Mouse (Mus musculus): ENCODE data around the gene Tcf3. TPM values are rescaled to one million over a fixed set of nuclear protein-coding genes. Genes with fewer than 3 reads are reported as not detected.
A peak's percentile ranks its signal among the peaks of the same experiment; 100 is the strongest.

Gene Tcf3
- total RNA-seq (2017) = 81.3 and 86.5 TPM in 2 replicates

DNA sequence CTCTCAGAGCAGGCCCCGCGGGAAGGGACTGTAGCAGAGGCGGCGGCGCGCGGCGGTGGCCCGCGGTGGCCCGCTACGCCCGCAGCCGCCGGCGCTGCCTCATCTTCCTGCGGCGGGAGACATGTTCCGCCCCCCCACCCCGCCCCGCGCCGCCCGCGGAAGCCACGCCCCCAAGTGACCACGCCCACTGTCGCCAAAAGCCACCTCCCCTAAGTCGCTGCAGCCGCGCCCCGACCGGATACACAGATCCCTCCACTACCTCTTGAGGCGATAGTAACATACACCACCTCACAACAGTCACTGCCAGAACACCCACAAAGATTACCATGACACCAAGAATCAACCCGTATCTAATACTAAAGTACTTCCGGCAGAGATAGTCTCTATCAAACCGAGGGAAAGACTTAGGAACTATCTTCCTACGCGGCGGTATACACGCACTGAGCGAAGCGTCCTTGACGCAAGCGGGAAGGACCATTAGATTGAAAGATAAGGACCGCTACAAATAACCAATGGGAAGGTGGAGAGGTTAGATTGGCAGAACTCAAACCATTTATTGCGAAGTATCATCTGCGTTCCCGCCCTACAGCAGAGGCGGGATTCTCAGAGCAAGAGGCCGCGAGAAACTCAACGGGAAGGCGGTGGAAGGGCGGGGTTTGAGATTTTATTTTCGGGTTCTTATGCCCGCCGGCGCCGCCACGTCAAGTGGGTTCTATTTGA, at the start of gene Tcf3:
TSS of gene Tcf3 (minus strand) at position 135 of the 720 bp plus-strand sequence.
- ATAC-seq (ENCODE audit: extremely low read depth, insufficient number of reproducible peaks, low FRiP score, poor library complexity, severe bottlenecking) = peak; percentile 90

DNA sequence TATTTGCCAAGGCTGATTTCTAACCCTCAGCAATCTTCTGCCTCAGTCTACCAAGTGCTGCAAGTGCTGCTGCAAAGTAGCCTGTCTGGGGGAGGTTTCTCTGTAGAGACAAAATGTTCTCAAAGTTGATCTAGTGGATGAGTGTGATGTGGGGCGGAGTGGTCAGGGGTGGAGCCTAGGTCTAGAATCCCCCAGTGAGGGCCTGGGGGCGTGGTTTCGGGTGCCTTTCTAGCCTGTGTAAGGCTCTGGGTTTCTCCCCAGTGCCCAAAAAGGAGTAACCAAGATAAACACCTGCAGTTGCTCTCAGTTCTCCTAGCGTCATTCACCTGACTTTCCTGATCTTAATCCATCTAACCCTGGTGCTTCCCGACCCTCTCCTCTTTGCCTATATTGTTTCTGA, 47.6 kb upstream of the Tcf3 start:
- ATAC-seq (ENCODE audit: extremely low read depth, insufficient number of reproducible peaks, low FRiP score, poor library complexity, severe bottlenecking) = no peak

DNA sequence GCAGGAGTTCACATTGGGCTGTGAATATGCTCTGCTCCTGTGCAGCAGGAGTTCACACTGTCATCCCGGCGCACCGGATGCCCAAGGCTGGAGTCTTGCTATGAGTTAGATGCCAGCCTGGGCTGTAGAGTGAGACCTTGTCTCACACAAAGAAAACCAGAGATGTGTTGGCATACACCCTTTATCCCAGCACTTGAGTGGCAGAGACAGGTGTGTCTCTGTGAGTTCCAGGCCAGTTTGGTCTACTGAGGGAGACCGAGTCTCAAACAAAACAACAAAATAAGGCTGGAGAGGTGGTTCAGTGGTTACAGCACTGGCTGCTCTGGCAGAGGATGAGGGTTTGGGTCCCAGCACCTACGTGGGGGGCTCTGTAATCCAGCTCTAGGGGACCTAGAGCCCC, 45.1 kb upstream of the Tcf3 start:
- ATAC-seq (ENCODE audit: extremely low read depth, insufficient number of reproducible peaks, low FRiP score, poor library complexity, severe bottlenecking) = no peak

DNA sequence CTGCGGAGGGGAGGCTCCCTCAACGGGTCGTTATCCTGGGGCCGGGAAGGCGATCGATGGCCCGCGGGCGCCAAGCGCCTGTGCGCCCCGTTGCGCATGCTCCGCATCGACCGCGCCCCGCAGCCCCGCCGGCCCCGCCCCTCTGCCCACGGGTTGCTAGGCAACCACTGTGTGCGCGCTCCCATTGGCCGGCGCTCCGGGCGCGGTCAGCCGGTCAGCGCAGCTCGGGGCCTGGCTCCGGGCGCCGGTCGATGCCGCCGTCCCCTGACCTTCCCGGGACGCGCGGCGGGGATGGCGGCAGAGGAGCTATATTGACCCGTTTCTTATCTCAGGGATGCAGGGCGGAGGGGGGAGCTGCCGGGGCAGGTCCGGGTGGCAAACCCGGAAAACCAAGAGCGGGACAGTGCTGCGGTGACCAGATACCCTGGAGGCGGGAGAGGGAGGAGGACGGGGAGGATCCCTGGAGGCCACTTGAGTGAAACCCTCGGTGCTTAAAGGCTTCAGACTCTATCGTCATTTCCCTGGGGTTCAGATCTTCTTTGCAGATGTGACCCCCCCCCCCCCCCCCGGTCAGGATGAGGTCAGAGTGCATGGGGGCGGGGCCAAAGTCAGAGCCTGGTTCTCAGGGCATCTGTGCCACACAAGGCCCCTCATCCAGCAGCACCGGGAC, 42.0 kb upstream of the Tcf3 start:
- no peak for ATAC-seq (ENCODE audit: extremely low read depth, insufficient number of reproducible peaks, low FRiP score, poor library complexity, severe bottlenecking)

DNA sequence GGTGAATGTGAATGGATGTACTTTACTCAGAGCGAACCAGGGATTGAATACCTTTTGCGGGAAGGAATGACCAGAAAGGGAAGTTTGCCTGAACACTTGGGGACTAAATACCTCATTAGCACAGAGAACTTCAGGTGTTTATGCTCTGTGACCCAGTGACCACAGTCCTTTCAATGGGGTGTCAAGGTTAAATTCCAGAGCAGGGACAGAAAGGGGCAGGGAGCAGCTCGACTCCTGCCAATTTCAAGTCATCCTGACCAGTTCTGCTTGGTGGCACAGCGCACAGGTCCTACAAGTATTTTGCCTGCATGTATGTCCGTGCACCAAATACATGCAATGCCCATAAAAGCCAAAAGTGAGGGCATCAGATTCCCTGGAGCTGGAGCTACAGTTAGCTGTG, 31.6 kb upstream of the Tcf3 start:
- no peak for ATAC-seq (ENCODE audit: extremely low read depth, insufficient number of reproducible peaks, low FRiP score, poor library complexity, severe bottlenecking)

DNA sequence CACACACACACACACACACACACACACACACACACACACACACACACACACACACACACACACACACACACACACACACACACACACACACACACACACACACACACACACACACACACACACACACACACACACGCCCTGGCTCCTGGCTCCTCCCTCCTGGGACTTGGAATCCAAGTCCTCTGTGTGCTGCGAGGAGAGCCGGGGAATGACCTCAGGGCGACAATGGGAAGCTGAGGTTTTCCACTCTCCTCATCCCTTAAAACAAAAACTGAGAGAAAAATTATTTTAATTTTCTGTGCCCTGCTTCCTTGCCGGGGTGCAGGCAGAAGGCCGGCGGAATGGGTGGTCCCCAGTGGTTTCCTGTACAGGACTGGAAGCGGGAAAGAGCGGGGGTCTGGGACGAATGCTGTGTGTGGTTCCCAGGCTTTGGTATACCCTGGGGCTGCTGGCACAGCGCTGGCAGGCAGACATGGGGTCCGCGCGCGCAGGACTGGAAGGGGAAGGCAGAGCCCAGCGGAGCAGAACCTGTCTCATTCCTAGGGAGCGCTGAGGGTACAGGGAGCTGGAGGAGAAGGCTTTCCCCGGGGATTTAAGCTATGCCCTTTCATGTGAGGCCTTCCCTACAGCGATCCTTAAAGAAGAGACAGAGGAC, 31.1 kb upstream of the Tcf3 start:
- no peak for ATAC-seq (ENCODE audit: extremely low read depth, insufficient number of reproducible peaks, low FRiP score, poor library complexity, severe bottlenecking)

DNA sequence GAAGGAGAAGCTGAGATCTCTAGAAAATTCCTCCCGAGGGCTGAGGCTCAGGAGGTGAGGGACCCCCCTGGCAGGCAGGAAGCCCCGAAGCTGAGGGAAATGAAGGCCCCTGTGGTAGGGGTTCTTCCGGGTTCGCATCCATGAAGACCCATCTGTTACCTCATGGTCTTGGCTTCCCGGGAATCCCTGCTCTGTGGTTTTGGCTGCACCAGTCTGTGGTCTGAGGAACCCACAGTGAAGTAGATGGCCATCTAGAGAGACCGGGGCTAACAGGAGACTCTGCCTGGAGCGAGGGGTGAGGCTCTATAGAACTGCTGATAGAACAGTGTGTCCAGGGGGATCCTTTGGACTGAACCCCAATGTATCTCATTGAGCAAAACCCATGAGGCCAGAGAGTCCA, 27.9 kb upstream of the Tcf3 start:
- no peak for ATAC-seq (ENCODE audit: extremely low read depth, insufficient number of reproducible peaks, low FRiP score, poor library complexity, severe bottlenecking)

DNA sequence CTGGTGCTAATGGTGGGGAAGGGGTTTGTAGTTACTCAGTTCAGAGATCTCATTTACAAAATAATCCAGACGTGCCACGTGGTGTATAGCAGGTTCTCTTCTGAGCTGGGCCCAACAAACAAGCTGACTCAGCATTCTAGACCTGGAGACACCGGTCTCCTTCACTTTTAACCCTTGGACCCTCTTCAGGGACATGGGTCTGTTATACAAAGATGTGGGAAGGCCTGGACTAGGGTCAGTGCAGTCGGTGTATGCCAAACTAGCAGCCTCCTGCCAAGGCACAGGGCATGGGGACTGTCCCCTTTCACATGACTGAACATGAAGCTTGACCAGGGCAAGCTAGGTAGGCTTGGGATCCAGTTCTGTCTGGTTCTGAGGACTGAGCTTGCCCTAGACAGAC, 26.9 kb upstream of the Tcf3 start:
- no peak for ATAC-seq (ENCODE audit: extremely low read depth, insufficient number of reproducible peaks, low FRiP score, poor library complexity, severe bottlenecking)

DNA sequence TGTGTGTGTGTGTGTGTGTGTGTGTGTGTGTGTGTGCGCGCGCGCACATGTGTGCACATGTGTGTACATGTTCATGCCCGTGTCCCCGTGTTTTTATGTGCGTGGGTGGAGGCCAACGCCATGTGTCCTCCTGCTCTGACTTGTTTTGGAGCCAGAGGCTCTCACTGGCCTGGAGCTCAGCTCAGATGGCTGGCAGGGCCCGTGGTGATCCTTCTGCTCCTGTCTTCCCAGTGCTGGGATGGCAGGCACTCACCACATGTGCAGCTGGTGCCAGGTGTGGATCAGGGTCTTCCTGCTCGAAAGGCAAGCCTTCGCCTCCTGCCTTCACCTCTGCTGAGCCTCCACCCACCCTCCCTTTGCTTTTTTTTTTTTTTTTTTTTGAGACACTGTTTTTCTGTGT, 26.2 kb upstream of the Tcf3 start:
- no peak for ATAC-seq (ENCODE audit: extremely low read depth, insufficient number of reproducible peaks, low FRiP score, poor library complexity, severe bottlenecking)

DNA sequence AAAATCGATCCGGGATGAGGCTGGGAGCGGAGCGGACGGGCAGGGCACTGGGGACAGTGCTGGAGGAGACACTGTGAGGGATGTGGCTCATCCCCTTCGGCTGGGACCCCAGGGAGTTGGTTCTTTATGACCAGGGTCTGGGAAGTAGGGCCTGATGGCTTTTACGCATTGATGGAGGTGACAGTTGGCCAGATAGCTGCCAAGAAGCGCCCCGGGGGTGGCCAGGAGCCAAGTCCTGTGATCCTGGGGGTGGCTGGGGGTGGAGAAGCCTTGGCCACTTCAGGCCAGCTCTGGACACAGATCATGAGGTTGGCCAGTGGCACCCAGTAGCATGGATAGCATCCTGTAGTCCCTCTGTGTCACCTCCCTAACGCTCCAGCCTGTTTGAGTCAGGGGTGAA, 25.8 kb upstream of the Tcf3 start:
- no peak for ATAC-seq (ENCODE audit: extremely low read depth, insufficient number of reproducible peaks, low FRiP score, poor library complexity, severe bottlenecking)

DNA sequence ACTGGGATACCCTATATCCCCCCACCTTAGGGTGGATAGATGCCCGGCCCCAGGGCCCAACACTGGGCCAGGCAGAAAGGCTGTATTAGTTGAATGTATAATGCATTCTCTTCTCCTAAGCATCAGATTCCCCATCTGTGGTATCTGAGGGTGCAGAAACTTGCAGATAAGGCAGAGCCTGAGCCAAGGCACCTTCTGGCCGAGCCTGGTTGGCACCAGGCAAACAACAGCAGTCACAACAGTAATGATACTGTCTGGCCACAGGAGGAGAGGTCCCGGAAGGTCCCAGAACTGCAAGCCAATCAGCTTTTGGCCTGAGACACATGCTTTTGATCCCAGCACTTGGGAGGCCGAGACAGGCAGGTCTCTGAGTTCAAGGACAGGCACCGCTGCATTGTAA, 22.2 kb upstream of the Tcf3 start:
- ATAC-seq (ENCODE audit: extremely low read depth, insufficient number of reproducible peaks, low FRiP score, poor library complexity, severe bottlenecking) = no peak

DNA sequence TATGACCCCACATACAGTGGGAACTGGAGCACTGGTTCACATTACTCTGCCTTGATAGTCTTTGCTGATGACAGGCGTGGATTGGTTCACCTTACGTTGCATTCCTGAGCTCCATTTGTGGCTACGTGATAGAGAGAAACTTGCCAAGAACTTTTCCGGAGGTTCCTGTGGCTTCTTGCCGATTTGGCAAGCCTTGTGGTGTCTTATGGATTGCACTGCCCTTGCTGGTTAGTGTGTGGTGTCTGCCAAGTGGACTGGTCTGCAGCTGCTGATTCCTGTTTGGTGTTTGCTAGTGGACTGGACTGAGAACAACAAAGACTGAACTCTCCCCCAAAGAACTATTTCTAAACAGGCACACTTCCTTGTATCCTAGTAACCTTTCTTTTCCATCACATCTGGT, 21.3 kb upstream of the Tcf3 start:
- ATAC-seq (ENCODE audit: extremely low read depth, insufficient number of reproducible peaks, low FRiP score, poor library complexity, severe bottlenecking) = no peak

DNA sequence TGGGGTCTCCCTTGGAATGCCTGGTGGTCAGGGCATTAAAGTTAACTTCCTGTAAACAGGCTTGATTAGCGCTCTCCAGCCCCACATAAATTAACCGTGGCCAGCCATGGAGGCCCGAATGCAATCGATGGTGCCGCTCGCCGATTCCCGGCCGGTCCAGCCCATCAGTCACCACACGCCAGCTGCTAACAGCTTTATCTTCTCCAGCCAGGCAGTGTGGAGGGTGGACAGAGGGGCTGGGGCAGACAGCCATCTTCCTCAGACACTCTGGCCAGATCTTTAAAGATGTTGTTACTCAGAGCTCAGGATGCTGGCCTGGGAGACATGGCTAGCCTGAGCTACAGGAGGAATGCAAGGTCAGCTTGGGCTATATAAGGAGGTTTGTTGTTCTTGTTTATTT, 20.2 kb upstream of the Tcf3 start:
- no peak for ATAC-seq (ENCODE audit: extremely low read depth, insufficient number of reproducible peaks, low FRiP score, poor library complexity, severe bottlenecking)

DNA sequence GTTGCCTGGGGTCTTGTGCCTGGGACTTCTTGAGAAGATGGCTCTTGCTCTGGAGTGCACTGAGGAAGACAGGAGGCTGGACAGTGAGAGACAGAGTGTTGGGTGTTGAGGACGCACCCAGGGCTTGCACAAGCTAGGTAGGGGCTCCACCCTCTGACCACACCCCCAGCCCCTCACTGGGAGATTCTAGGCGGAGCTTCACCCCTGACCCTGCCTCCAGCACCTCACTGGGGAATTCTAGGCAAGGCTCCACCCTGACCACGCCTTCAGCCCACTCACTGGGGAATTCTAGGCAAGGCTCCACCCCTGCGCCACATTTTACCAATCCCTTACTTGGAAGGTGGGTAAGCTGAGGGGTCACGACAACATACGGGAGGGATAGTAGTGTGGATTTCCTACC, 17.2 kb upstream of the Tcf3 start:
- no peak for ATAC-seq (ENCODE audit: extremely low read depth, insufficient number of reproducible peaks, low FRiP score, poor library complexity, severe bottlenecking)

DNA sequence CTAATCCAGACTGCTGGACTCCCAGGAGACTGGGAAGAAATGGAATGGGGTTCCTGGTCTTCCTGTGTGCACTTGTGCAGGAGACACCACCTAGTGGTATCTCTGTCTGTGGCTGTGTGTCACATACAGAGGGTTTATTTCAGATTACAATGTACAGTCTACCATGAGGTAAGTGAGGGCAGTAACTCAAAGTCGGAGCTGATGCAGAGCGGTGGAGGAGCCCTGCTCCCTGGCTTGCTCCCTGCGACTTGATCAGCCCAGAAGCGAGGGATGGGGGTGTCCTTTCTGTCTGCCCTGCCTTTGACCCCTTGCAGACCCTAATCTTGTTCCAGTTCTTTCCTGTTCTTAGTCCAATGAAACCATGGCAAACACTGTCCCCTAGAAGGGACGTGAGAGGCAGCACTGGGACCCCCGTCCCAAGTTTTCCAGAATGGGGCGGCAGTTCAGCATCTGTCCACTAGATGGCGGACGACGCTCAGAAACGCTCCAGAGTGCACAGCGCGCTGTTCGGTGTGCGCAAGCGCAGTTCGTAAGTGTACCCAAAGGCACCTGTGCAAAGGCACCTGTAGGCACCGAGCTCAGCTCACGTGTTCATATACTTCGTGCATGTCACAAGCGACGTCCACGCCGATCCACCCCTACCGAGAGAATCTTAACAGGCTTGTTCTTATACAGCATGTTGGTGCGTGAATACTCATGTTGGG, 12.6 kb upstream of the Tcf3 start:
- peak; percentile 79 for ATAC-seq (ENCODE audit: extremely low read depth, insufficient number of reproducible peaks, low FRiP score, poor library complexity, severe bottlenecking)

DNA sequence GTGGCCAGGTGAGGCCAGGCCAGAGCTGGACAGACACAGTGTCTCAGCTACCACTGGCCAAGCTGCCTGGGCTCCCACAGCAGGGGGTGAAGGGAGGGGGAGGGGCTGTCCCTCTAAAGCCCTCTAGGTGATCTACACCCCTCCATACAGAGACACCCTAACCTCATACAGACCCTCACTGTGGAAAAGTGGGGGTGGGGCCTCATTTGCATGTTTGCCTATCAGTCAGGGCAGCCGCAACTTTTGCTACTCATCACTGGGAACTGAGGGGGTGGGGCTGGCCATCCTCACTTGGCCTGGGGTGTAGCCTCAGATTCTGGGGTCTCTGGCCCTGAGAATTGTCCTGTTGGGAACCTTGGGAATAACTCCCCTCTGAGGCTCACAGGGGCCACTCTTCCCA, 11.6 kb upstream of the Tcf3 start:
- ATAC-seq (ENCODE audit: extremely low read depth, insufficient number of reproducible peaks, low FRiP score, poor library complexity, severe bottlenecking) = no peak

DNA sequence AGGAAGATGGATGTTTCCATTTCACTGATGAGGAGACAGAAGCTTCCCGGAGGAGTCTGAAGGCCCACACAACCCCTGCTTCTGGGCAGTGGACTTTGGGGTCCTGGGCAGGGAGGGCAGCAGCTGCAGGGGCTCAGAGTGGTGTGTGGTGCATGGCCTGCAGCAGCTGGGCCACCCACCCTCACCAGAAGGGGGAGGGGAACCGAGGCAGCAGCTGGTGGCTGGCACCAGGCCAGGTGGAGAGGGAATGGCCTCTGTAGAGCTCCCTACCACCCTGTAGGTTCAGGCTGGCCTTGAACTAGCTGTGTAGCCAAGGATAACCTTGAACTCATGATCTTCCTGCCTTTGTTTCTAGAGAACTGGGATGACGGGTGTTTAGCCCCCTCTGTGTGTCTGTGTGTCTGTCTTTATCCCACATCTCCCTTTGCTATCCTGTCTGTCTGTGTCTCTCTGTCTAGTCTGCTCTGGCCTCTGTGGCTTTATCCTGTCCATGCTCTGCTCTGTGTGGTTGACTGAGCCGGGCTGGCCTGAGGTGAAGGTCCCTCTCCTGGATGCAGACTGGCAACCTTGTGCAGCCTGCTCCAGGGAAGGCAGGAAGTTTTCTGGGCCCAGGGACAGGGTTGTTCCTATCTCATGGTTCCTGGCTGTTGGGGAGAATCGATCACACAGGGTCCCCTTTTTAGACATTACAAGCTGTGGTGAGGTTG, 11.0 kb upstream of the Tcf3 start:
- no peak for ATAC-seq (ENCODE audit: extremely low read depth, insufficient number of reproducible peaks, low FRiP score, poor library complexity, severe bottlenecking)

DNA sequence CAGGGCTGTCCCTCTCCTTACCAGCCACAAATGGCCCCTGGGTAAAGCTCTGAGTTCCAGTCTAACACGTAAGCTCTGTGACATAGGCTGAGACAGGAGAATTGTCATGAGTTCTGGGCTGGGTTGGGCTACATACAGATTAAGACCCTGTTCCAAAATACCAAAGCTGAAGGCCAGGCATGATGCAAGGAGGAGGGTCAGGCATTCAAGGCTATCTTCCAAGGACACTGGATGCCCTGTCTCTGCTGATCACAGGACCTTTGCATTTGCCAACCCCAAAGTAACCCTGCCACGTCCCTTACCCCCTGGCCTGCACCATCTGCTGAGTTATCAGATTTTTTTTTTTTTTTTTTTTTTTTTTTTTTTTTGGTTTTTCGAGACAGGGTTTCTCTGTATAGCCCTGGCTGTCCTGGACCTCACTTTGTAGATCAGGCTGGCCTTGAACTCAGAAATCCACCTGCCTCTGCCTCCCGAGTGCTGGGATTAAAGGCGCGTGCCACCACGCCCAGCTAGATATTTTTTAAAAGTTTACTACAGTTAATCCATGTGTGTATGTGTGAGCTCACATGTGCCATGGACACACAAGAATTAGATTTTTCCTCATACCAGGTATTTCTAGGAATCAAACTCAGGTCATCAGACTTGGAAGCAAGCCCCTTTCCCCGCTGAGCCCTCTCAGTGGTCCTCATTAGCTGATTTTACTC, 10.3 kb upstream of the Tcf3 start:
- no peak for ATAC-seq (ENCODE audit: extremely low read depth, insufficient number of reproducible peaks, low FRiP score, poor library complexity, severe bottlenecking)

DNA sequence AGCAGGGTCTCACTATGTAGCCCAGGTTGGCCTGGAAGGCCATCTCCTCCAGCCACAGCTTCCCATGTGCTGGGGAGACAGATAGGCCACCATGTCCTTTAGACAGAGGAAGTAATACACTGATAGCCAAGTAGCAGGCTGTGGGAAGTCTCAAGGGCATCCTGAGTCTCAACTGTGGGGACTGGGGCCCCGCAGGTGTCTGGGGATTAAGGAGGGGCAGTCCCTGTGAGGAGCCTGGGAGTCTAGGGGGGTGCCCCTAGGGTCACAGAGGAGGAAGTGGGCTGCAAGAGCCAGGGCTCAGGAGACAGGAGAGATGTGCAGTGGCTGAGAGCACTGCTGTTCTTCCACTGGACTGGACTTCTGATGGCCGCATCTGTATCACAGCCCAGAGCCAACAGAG, 9.5 kb upstream of the Tcf3 start:
- peak; percentile 24 for ATAC-seq (ENCODE audit: extremely low read depth, insufficient number of reproducible peaks, low FRiP score, poor library complexity, severe bottlenecking)
